Mouse (Mus musculus) testis, adult 2 months (tissue): ENCODE measurements around the gene Apod. TPM values are rescaled to one million over a fixed set of nuclear protein-coding genes. Genes with fewer than 3 reads are reported as not detected.

Source experiments
- H3K27ac ChIP-seq: fragments of 200-500 bp; 2 replicates; pipeline ENCODE4 v1.5.1; 2012; ENCODE audit warnings: low read depth, low read length; ENCODE audit not compliant: control insufficient read depth, insufficient read depth
- H3K27me3 ChIP-seq: fragments of 200-500 bp; 2 replicates; pipeline ENCODE4 v1.6.1; 2012; ENCODE audit warnings: mild to moderate bottlenecking, low read length, moderate library complexity; ENCODE audit not compliant: control insufficient read depth, insufficient read depth
- H3K36me3 ChIP-seq: fragments of 200-500 bp; 2 replicates; pipeline ENCODE4 v1.6.1; 2012; ENCODE audit warnings: mild to moderate bottlenecking, low read length; ENCODE audit not compliant: control insufficient read depth, insufficient read depth
- H3K4me1 ChIP-seq: fragments of 200-500 bp; 2 replicates; pipeline ENCODE4 v1.6.1; 2012; ENCODE audit warnings: low read length; ENCODE audit not compliant: control insufficient read depth, insufficient read depth
- H3K4me3 ChIP-seq: fragments of 200-500 bp; 2 replicates; pipeline ENCODE4 v1.5.1; 2012; ENCODE audit warnings: low read depth, mild to moderate bottlenecking, low read length, moderate library complexity, mixed read lengths; ENCODE audit not compliant: control insufficient read depth
- CTCF ChIP-seq: fragments of 200-500 bp; IDR thresholded peaks from 2 replicates; pipeline ENCODE4 v1.5.1; 2012; ENCODE audit warnings: low read depth, mild to moderate bottlenecking, inconsistent platforms, low read length, moderate library complexity; ENCODE audit not compliant: control insufficient read depth, insufficient read depth, insufficient replicate concordance
- POLR2A ChIP-seq: fragments of 200-500 bp; IDR thresholded peaks from 2 replicates; pipeline ENCODE4 v1.6.1; 2012; ENCODE audit warnings: low read depth, mild to moderate bottlenecking, inconsistent platforms, low read length, moderate library complexity; ENCODE audit not compliant: control insufficient read depth
- polyA plus RNA-seq: library from polyadenylated mRNA; depleted of rRNA; stranded (reverse); fragments of >200 nt; gene quantifications from 2 replicates; pipeline ENCODE4 v1.2.3, GENCODE M21; 2012; rRNA removed

The Apod gene
- polyA plus RNA-seq, 1 experiment = 0.46 TPM

DNA sequence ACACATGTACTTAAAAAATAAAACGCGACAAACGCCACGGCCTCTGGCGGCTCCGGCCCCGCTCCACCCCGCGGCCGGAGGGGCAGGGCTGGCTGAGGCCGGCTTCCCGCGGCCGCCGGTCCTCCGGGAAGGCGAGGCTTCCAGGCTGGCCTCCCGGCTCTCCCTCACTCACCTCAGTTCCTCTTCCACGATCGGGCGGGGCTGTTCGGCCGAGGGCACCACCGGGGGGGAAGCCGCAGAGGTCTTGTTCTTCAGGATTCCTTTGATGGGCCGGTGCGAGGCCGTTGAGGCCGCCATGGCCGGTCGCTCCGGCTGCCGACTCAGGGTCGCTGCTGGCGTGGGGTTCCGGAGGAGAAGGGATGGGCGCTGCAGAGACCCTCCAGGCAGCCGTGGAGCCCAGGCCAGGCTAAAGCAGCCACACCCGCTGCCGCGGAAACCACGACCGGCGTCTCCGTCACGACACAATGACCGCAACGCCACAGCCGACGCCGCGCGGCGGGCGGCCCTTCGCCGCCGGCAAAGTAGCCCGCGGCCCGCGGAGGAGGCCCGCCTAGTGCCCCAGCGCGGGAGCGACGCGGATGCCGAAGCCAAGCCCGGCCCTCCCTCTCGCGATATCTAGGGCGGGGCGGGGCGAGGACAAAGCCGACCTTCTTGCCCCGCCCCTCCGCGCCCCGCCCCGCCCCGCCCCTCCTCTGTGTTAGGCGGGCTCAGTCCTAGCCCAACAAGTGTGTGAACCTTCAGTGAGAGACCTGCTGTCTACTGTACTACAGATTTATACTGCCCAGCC is 39.7 kb downstream of the Apod start, which contains the start of gene Ppp1r2:
Gene Ppp1r2, minus strand, starts transcription at position 604 of the 787 bp plus-strand sequence.
- Histone ChIP-seq H3K4me3 (peak within 1 kb of the TSS; percentile 99), H3K27me3 (no peaks in the 10 kb centered on the region), H3K27ac (peak within 1 kb of the TSS; percentile 99), H3K4me1 (peaks cover 16% of the 10 kb centered on the region), H3K36me3 (no peaks in the 10 kb centered on the region)
- TF ChIP-seq POLR2A (peak; percentile 98), CTCF (no peak)

DNA sequence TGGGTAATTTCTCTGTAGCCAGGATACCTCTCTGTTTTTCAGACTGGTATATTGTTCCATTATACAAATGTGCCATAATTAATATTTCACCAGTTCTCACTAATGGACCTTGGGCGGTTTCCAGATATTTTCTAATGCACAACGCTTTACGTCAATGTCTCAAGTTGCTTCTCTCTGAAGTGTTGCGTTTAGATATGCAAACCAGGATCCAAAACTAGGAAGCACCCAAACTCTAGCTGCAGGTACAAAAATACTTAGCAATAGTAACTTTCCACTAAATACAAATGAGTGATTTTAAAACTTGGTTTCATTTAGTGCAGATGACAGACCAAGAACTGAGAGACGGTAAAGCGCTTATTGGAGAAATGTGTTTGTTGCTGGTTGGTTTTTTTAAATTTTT is 40.5 kb downstream of the Apod start:
- Histone ChIP-seq H3K4me1 (peaks cover 16% of the 10 kb centered on the region), H3K36me3 (no peaks in the 10 kb centered on the region), H3K27ac (no peak overlapping the region), H3K4me3 (peak overlapping the region; percentile 99; the same call in 1 of the 2 replicates), H3K27me3 (no peaks in the 10 kb centered on the region)
- no peak for TF ChIP-seq POLR2A
- TF ChIP-seq CTCF = no peak

DNA sequence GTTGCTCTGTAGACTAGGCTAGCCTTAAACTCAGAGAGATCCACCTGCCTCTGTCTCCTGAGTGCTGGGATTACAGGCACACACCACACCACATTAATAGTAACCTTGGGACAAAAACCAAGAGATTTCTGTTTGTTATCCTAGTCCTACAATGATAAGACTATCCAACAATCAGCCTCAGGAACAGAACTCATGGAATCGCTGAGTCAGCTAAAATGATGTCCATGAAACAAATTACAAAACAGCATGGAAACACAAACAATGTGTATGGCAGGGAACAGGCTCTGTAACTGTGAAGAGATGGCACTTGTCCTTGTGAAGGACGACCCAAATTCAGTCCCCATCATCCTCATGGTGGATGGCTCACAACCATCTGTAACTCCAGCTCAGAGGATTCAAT is 47.9 kb downstream of the Apod start:
- Histone ChIP-seq H3K27ac (no peak overlapping the region), H3K27me3 (no peaks in the 10 kb centered on the region), H3K36me3 (no peaks in the 10 kb centered on the region; the same call in 1 of the 2 replicates), H3K4me1 (no peaks in the 10 kb centered on the region), H3K4me3 (no peak overlapping the region)
- TF ChIP-seq CTCF (no peak), POLR2A (no peak)

DNA sequence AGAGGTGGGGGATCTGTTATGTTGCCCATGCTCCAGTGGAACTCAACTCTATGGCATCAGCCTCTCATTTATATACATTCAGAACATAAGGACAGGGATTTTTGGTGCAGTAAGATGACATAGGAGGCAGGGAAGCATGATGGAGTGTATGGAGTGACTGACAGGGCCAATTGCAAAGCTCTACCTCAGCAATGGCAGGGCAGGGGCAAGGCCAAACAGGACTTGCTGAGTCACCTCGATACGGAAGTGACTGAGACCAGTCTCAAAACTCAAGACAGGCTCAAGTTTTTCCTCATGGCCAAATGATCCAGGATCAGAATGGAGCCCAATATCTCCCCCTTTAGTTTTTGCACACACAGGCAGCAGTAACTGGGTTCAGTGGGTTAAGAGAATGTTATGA is 58.5 kb downstream of the Apod start:
- Histone ChIP-seq H3K27ac (no peak overlapping the region), H3K4me1 (no peaks in the 10 kb centered on the region), H3K27me3 (no peaks in the 10 kb centered on the region), H3K4me3 (peak overlapping the region; percentile 66), H3K36me3 (peaks cover 2% of the 10 kb centered on the region; the same call in 1 of the 2 replicates)
- TF ChIP-seq POLR2A = no peak
- no peak for TF ChIP-seq CTCF

DNA sequence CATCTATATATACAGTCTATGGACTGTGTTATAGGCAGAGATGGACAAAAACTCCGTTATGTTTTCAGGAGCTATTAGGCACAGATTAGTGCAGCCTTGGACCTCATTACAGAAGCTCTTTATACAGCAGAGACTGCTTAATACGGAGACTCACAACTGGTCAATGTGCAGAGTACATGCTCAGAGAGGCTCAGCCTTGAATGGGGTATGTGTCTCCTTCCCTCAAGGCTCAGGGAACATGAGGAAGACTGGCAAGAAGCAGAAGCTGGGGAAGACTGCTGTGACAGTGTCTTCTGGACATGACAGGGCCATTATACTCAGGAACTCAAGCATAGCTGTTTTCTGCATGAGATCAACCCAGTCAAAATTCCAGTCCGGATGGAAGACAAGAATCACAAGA is 58.9 kb downstream of the Apod start:
- Histone ChIP-seq H3K27ac (no peak overlapping the region), H3K4me3 (peak overlapping the region; percentile 66), H3K4me1 (no peaks in the 10 kb centered on the region), H3K36me3 (peaks cover 2% of the 10 kb centered on the region; the same call in 1 of the 2 replicates), H3K27me3 (no peaks in the 10 kb centered on the region)
- TF ChIP-seq CTCF (no peak), POLR2A (no peak)

DNA sequence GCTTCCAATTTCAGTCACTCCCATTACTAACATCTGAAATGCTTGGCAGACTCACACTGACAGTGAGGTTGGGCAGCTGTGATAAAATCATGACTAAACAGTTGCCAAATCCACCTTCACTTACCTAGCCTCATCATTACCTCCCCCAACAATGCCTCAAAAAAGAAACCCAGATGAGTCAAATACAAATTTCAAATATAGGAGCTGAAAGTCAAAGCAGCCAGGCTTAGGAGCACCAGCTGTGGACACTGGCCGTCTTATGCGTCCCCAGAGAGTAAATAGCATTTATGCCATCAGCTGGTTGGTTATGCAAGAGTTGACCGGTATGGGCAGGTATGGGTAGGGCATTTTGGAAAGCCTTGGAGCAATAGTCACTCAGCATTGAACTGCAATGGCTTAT is 65.2 kb downstream of the Apod start:
- Histone ChIP-seq H3K4me3 (no peak overlapping the region), H3K36me3 (no peaks in the 10 kb centered on the region), H3K4me1 (no peaks in the 10 kb centered on the region), H3K27ac (no peak overlapping the region), H3K27me3 (no peaks in the 10 kb centered on the region)
- no peak for TF ChIP-seq CTCF

DNA sequence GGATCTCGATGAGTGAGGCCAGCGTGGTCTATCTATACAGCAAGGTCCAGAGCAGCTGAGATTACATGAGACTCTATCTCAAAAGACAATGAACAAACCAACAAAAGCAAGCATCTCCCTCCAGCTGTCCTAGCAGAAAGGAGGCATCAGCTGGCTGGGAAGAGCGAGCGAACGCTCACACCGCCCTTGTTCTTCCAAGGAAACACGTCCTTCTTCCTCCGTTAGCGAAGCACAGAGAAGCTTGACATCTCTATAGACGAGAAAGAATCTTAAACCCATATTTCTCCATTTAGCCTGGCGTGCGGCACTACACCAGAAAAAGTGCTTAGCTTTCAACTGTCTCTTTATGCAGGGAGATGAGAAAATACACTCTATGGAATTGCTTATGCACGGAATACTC is 65.9 kb downstream of the Apod start:
- no peaks in the 10 kb centered on the region for H3K4me1 ChIP-seq
- no peaks in the 10 kb centered on the region for H3K27me3 ChIP-seq
- no peak overlapping the region for H3K4me3 ChIP-seq
- H3K36me3 ChIP-seq = no peaks in the 10 kb centered on the region
- TF ChIP-seq CTCF (no peak), POLR2A (no peak)
- no peak overlapping the region for H3K27ac ChIP-seq

DNA sequence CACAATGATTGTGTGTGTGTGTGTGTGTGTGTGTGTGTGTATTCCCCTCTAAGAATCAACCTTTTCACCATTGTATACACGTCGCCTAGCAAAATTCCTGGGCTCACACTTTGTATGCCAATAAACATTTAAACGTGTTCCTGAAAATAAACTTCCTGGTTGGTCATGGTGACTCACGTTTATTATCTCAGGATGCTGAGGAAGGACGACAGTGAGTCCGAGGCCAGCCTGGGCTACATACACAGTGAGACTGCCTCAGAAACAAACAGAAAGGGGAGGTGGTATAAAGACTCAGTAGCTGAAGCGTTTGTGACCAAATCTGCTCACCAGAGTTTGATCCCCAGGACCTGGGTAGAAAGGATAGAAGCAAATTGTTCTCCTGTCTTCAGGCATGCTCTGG is 67.2 kb downstream of the Apod start:
- TF ChIP-seq POLR2A (no peak), CTCF (no peak)
- no peak overlapping the region for H3K27ac ChIP-seq
- no peaks in the 10 kb centered on the region for H3K4me1 ChIP-seq
- no peaks in the 10 kb centered on the region for H3K27me3 ChIP-seq
- H3K36me3 ChIP-seq = no peaks in the 10 kb centered on the region
- no peak overlapping the region for H3K4me3 ChIP-seq

Other genes starting within 250 kb of the Apod start
- gene Xxylt1, start 233.4 kb downstream of the Apod start, polyA plus RNA-seq = 1.6 and 2.7 TPM in 2 replicates
- gene Acap2, start 113.6 kb downstream of the Apod start, polyA plus RNA-seq = 3.8 TPM in 2 replicates
- gene Ppp1r2, start 39.5 kb downstream of the Apod start, polyA plus RNA-seq = 38.9 and 41.0 TPM in 2 replicates
- gene Bdh1, start 107.5 kb upstream of the Apod start, polyA plus RNA-seq = 8.9 and 11.0 TPM in 2 replicates